Mouse (Mus musculus) midbrain, embryonic 10.5 days (tissue): ENCODE data around the gene Hmgcl. TPM values are rescaled to one million over a fixed set of nuclear protein-coding genes. Genes with fewer than 3 reads are reported as not detected.

Source experiments
- DNase-seq: peaks from one replicate; pipeline ENCODE4 v3.0.0-alpha.2; 2017; ENCODE audit warnings: low spot score
- H3K27ac ChIP-seq: fragments of 300-500 bp; sonication (generic); replicated peaks from 2 replicates; pipeline ENCODE4 v1.5.1; 2016; ENCODE audit warnings: mild to moderate bottlenecking
- H3K27me3 ChIP-seq: fragments of 300-500 bp; sonication (generic); 2 replicates; pipeline ENCODE4 v1.6.1; 2016; ENCODE audit warnings: low read depth, mild to moderate bottlenecking; ENCODE audit not compliant: poor library complexity, severe bottlenecking
- H3K36me3 ChIP-seq: fragments of 300-500 bp; sonication (generic); 2 replicates; pipeline ENCODE4 v1.6.1; 2016; ENCODE audit warnings: mild to moderate bottlenecking, moderate library complexity
- H3K4me1 ChIP-seq: fragments of 300-500 bp; sonication (generic); 2 replicates; pipeline ENCODE4 v1.6.1; 2016
- H3K4me3 ChIP-seq: fragments of 300-500 bp; sonication (generic); 2 replicates; pipeline ENCODE4 v1.5.1; 2016; ENCODE audit warnings: mild to moderate bottlenecking, moderate library complexity
- H3K9me3 ChIP-seq: fragments of 300-500 bp; sonication (generic); replicated peaks from 2 replicates; pipeline ENCODE4 v1.6.1; 2016; ENCODE audit warnings: mild to moderate bottlenecking
- WGBS: fragments of 180-500 bp; shearing (Covaris S2); methylation state at CpG from one replicate; pipeline ENCODE4 v1.1.7; 2016; 5-methylcytosine and 5-hydroxymethylcytosine counted together
- polyA plus RNA-seq: library from polyadenylated mRNA; unstranded; fragments of >200 nt; fragmentation: Nextera tagmentation; extraction: Ambion mirVana; gene quantifications from 2 replicates; pipeline ENCODE4 v1.2.1, GENCODE M21; 2016

Hmgcl gene
- polyA plus RNA-seq, 1 experiment from 2014 or later: 70.1 TPM

GRCm38 (mm10) chr4:135918635-135919279, 27.5 kb upstream of the Hmgcl start:
- WGBS: 92% methylated on average over 13 of the region's 13 CpGs
- peaks cover 11% of the 10 kb centered on the region for H3K36me3 ChIP-seq
- H3K4me1 ChIP-seq: peaks cover 17% of the 10 kb centered on the region
- H3K27ac ChIP-seq: no peak overlapping the region
- H3K4me3 ChIP-seq: no peak overlapping the region
- no peaks in the 10 kb centered on the region for H3K27me3 ChIP-seq
- DNase-seq: no peak
- H3K9me3 ChIP-seq: no peaks in the 10 kb centered on the region

- Histone ChIP-seq H3K36me3 (peaks cover 14% of the 10 kb centered on the region), H3K9me3 (no peaks in the 10 kb centered on the region), H3K4me1 (peaks cover 17% of the 10 kb centered on the region), H3K27ac (no peak overlapping the region), H3K4me3 (no peak overlapping the region), H3K27me3 (no peaks in the 10 kb centered on the region)
- no peak for DNase-seq
- 93% methylated on average over 3 of the region's 3 CpGs for WGBS
Measured at GRCm38 (mm10) chr4:135919280-135919639, 27.0 kb upstream of the Hmgcl start.

- H3K4me3 ChIP-seq: peak within 1 kb of the TSS; percentile 85
- 2% methylated on average over 60 of the region's 60 CpGs for WGBS
- no peaks in the 10 kb centered on the region for H3K9me3 ChIP-seq
- peaks cover 22% of the 10 kb centered on the region for H3K36me3 ChIP-seq
- H3K27ac ChIP-seq: peak within 1 kb of the TSS; percentile 83
- DNase-seq: peak; percentile 97
- peaks cover 17% of the 10 kb centered on the region for H3K4me1 ChIP-seq
- no peaks in the 10 kb centered on the region for H3K27me3 ChIP-seq
Measured at GRCm38 (mm10) chr4:135920304-135921241, 25.7 kb upstream of the Hmgcl start, which contains the start of gene Fuca1. Gene Fuca1 (plus strand): TSS chr4:135920735.

GRCm38 (mm10) chr4:135921257-135922120, 24.8 kb upstream of the Hmgcl start:
- Histone ChIP-seq H3K4me3 (peak overlapping the region; percentile 85), H3K9me3 (no peaks in the 10 kb centered on the region), H3K36me3 (peaks cover 31% of the 10 kb centered on the region), H3K4me1 (peaks cover 17% of the 10 kb centered on the region), H3K27me3 (no peaks in the 10 kb centered on the region), H3K27ac (peak overlapping the region; percentile 83)
- 13% methylated on average over 26 of the region's 26 CpGs for WGBS
- peak; percentile 49 for DNase-seq

GRCm38 (mm10) chr4:135922190-135922589, 24.1 kb upstream of the Hmgcl start:
- Histone ChIP-seq H3K27me3 (no peaks in the 10 kb centered on the region), H3K4me1 (peaks cover 17% of the 10 kb centered on the region), H3K9me3 (no peaks in the 10 kb centered on the region), H3K27ac (no peak overlapping the region), H3K36me3 (peaks cover 36% of the 10 kb centered on the region), H3K4me3 (peak overlapping the region; percentile 85)
- 97% methylated on average over 1 of the region's 1 CpGs for WGBS
- DNase-seq: no peak

GRCm38 (mm10) chr4:135924418-135924817, 21.8 kb upstream of the Hmgcl start:
- Histone ChIP-seq H3K4me3 (no peak overlapping the region), H3K27me3 (no peaks in the 10 kb centered on the region), H3K4me1 (peaks cover 17% of the 10 kb centered on the region), H3K27ac (no peak overlapping the region), H3K36me3 (peaks cover 36% of the 10 kb centered on the region), H3K9me3 (no peaks in the 10 kb centered on the region)
- 89% methylated on average over 2 of the region's 2 CpGs for WGBS
- DNase-seq: no peak

- WGBS: 89% methylated on average over 5 of the region's 5 CpGs
- Histone ChIP-seq H3K27ac (no peak overlapping the region), H3K9me3 (no peaks in the 10 kb centered on the region), H3K27me3 (no peaks in the 10 kb centered on the region), H3K36me3 (peaks cover 36% of the 10 kb centered on the region), H3K4me1 (peaks cover 17% of the 10 kb centered on the region), H3K4me3 (no peak overlapping the region)
- no peak for DNase-seq
Measured at GRCm38 (mm10) chr4:135925341-135925740, 20.9 kb upstream of the Hmgcl start.

GRCm38 (mm10) chr4:135926195-135926808, 19.9 kb upstream of the Hmgcl start:
- Histone ChIP-seq H3K36me3 (peaks cover 40% of the 10 kb centered on the region), H3K4me1 (peaks cover 13% of the 10 kb centered on the region), H3K4me3 (no peak overlapping the region), H3K27me3 (no peaks in the 10 kb centered on the region), H3K9me3 (no peaks in the 10 kb centered on the region), H3K27ac (no peak overlapping the region)
- WGBS: 89% methylated on average over 10 of the region's 10 CpGs
- no peak for DNase-seq

- peaks cover 43% of the 10 kb centered on the region for H3K36me3 ChIP-seq
- H3K4me3 ChIP-seq: no peak overlapping the region
- DNase-seq: no peak
- H3K27ac ChIP-seq: no peak overlapping the region
- WGBS: 91% methylated on average over 3 of the region's 3 CpGs
- H3K4me1 ChIP-seq: peaks cover 8% of the 10 kb centered on the region
- no peaks in the 10 kb centered on the region for H3K9me3 ChIP-seq
- no peaks in the 10 kb centered on the region for H3K27me3 ChIP-seq
Measured at GRCm38 (mm10) chr4:135926861-135927260, 19.4 kb upstream of the Hmgcl start.

- Histone ChIP-seq H3K27me3 (no peaks in the 10 kb centered on the region), H3K4me3 (no peak overlapping the region), H3K9me3 (no peaks in the 10 kb centered on the region), H3K27ac (no peak overlapping the region), H3K36me3 (peaks cover 46% of the 10 kb centered on the region), H3K4me1 (no peaks in the 10 kb centered on the region)
- no peak for DNase-seq
- 91% methylated on average over 9 of the region's 9 CpGs for WGBS
Measured at GRCm38 (mm10) chr4:135928376-135928775, 17.9 kb upstream of the Hmgcl start.

GRCm38 (mm10) chr4:135929405-135929804, 16.8 kb upstream of the Hmgcl start:
- no peaks in the 10 kb centered on the region for H3K4me1 ChIP-seq
- H3K27ac ChIP-seq: no peak overlapping the region
- H3K9me3 ChIP-seq: no peaks in the 10 kb centered on the region
- no peak for DNase-seq
- H3K36me3 ChIP-seq: peaks cover 48% of the 10 kb centered on the region
- H3K27me3 ChIP-seq: no peaks in the 10 kb centered on the region
- 86% methylated on average over 5 of the region's 5 CpGs for WGBS
- no peak overlapping the region for H3K4me3 ChIP-seq

GRCm38 (mm10) chr4:135929828-135930227, 16.4 kb upstream of the Hmgcl start:
- H3K36me3 ChIP-seq: peaks cover 48% of the 10 kb centered on the region

More at GRCm38 (mm10) chr4:135929828-135930227, 16.4 kb upstream of the Hmgcl start:
- no peak overlapping the region for H3K27ac ChIP-seq
- 94% methylated on average over 9 of the region's 9 CpGs for WGBS
- H3K27me3 ChIP-seq: no peaks in the 10 kb centered on the region
- no peak overlapping the region for H3K4me3 ChIP-seq
- no peaks in the 10 kb centered on the region for H3K9me3 ChIP-seq
- no peaks in the 10 kb centered on the region; the same call in 1 of the 2 replicates for H3K4me1 ChIP-seq
- DNase-seq: no peak
